Mouse (Mus musculus) lung, embryonic 15.5 days (tissue): ENCODE measurements around the gene Pex11g. TPM values are rescaled to one million over a fixed set of nuclear protein-coding genes. Genes with fewer than 3 reads are reported as not detected.

Source experiments
- ATAC-seq: fragments of 200-750 bp; cut with Nextera tagmentation; 2 replicates; pipeline ENCODE4 v1.8.0; 2017; ENCODE audit warnings: moderate number of reproducible peaks, borderline replicate concordance; ENCODE audit not compliant: low FRiP score, low TSS enrichment; ENCODE audit errors: extremely low read depth
- H3K27ac ChIP-seq: fragments of 300-500 bp; sonication (generic); 2 replicates; pipeline ENCODE4 v1.5.1; 2015; ENCODE audit warnings: moderate library complexity, mild to moderate bottlenecking, inconsistent platforms
- H3K27me3 ChIP-seq: fragments of 300-500 bp; sonication (generic); 2 replicates; pipeline ENCODE4 v1.6.1; 2015; ENCODE audit warnings: inconsistent platforms
- H3K36me3 ChIP-seq: fragments of 300-500 bp; sonication (generic); 2 replicates; pipeline ENCODE4 v1.6.1; 2015; ENCODE audit warnings: inconsistent platforms
- H3K4me1 ChIP-seq: fragments of 300-500 bp; sonication (generic); 2 replicates; pipeline ENCODE4 v1.6.1; 2015; ENCODE audit warnings: inconsistent platforms
- H3K4me2 ChIP-seq: fragments of 300-500 bp; sonication (generic); 2 replicates; pipeline ENCODE4 v1.6.1; 2015; ENCODE audit warnings: inconsistent platforms, mild to moderate bottlenecking, moderate library complexity
- H3K4me3 ChIP-seq: fragments of 300-500 bp; sonication (generic); 2 replicates; pipeline ENCODE4 v1.5.1; 2015; ENCODE audit warnings: mild to moderate bottlenecking, inconsistent platforms
- H3K9ac ChIP-seq: fragments of 300-500 bp; sonication (generic); 2 replicates; pipeline ENCODE4 v1.6.1; 2015; ENCODE audit warnings: inconsistent platforms
- H3K9me3 ChIP-seq: fragments of 300-500 bp; sonication (generic); 2 replicates; pipeline ENCODE4 v1.6.1; 2016; ENCODE audit warnings: inconsistent platforms
- WGBS: fragments of 180-500 bp; shearing (Covaris S2); methylation state at CpG from one replicate; pipeline ENCODE4 v1.1.7; 2015; 5-methylcytosine and 5-hydroxymethylcytosine counted together
- polyA plus RNA-seq: library from polyadenylated mRNA; unstranded; fragments of >200 nt; fragmentation: Nextera tagmentation; extraction: Ambion mirVana; gene quantifications from 2 replicates; pipeline ENCODE4 v1.2.1, GENCODE M21; 2015

Pex11g gene
- polyA plus RNA-seq, 1 experiment from 2014 or later: 11.4 TPM

DNA sequence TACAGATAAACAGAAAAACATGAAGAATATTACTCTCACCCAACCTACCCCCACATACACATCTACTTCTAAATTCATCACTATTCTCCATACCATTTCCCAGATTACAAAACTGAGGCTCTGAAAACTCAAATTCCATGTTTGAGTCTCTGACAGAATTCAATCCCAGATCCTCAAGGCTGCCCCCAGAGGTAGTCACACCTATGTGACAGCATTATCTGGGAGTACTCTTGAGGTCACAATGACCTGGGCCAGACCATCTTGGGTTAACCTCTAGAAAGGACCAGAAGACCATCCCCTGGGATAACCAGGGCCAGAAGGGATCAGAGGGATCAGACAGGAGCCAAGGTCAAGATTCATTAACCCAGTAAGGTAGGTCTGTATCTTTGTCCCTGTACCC lies 3.1 kb upstream of the Pex11g start, which contains the start of gene Tex45:
Gene Tex45 (plus strand): TSS at position 301 of the 400 bp plus-strand sequence.
- H3K9ac ChIP-seq: no peak within 1 kb of the TSS
- no peak for ATAC-seq
- H3K36me3 ChIP-seq: no peaks in the 10 kb centered on the region
- H3K4me3 ChIP-seq: no peak within 1 kb of the TSS
- H3K4me1 ChIP-seq: peaks cover 6% of the 10 kb centered on the region
- H3K9me3 ChIP-seq: no peaks in the 10 kb centered on the region
- no peaks in the 10 kb centered on the region for H3K27me3 ChIP-seq
- no peak within 1 kb of the TSS for H3K4me2 ChIP-seq
- H3K27ac ChIP-seq: no peak within 1 kb of the TSS

DNA sequence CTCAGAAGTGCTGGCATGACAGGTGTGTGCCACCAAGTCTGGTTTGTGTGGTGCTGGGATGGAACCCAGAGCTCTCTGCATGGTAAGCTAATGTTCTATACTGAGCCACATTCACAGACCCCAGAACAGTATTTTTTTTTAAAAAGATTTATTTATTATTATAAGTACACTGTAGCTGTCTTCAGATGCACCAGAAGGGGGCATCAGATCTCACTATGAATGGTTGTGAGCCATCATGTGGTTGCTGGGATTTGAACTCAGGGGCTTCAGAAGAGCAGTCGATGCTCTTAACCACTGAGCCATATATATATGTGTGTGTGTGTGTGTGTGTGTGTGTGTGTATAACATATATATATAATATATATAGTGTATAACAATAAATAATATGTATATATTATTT lies 1.4 kb upstream of the Pex11g start:
- no peak overlapping the region for H3K4me3 ChIP-seq
- H3K4me2 ChIP-seq: no peak overlapping the region
- 85% methylated on average over 1 of the region's 1 CpGs for WGBS
- H3K9me3 ChIP-seq: no peaks in the 10 kb centered on the region
- H3K36me3 ChIP-seq: no peaks in the 10 kb centered on the region
- no peak overlapping the region for H3K27ac ChIP-seq
- ATAC-seq: no peak
- no peak overlapping the region for H3K9ac ChIP-seq
- H3K27me3 ChIP-seq: no peaks in the 10 kb centered on the region
- peaks cover 6% of the 10 kb centered on the region for H3K4me1 ChIP-seq

- peak overlapping the region; percentile 48; the same call in 1 of the 2 replicates for H3K9ac ChIP-seq
- H3K27ac ChIP-seq: peak overlapping the region; percentile 65
- H3K4me1 ChIP-seq: peaks cover 6% of the 10 kb centered on the region
- no peak for ATAC-seq
- H3K4me3 ChIP-seq: peak overlapping the region; percentile 51
- WGBS: 49% methylated on average over 9 of the region's 9 CpGs
- no peaks in the 10 kb centered on the region for H3K27me3 ChIP-seq
- H3K9me3 ChIP-seq: no peaks in the 10 kb centered on the region
- peak overlapping the region; percentile 68 for H3K4me2 ChIP-seq
- no peaks in the 10 kb centered on the region for H3K36me3 ChIP-seq
Observed at GRCm38 (mm10) chr8:3467886-3468545, 536 bp upstream of the Pex11g start.

GRCm38 (mm10) chr8:3464309-3464708 lies 3.2 kb downstream of the Pex11g start:
- no peak overlapping the region for H3K4me2 ChIP-seq
- H3K9ac ChIP-seq: no peak overlapping the region
- H3K4me1 ChIP-seq: peaks cover 6% of the 10 kb centered on the region
- H3K4me3 ChIP-seq: no peak overlapping the region
- 0 out of 2 replicates have a peak, but pooled peaks cover 3% of the 10 kb centered on the region for H3K36me3 ChIP-seq
- H3K27me3 ChIP-seq: no peaks in the 10 kb centered on the region
- 51% methylated on average over 5 of the region's 5 CpGs for WGBS
- no peak overlapping the region for H3K27ac ChIP-seq
- no peak for ATAC-seq
- no peaks in the 10 kb centered on the region for H3K9me3 ChIP-seq

- Histone ChIP-seq H3K4me3 (no peak overlapping the region), H3K9me3 (no peaks in the 10 kb centered on the region), H3K4me2 (no peak overlapping the region), H3K36me3 (0 out of 2 replicates have a peak, but pooled peaks cover 3% of the 10 kb centered on the region), H3K4me1 (peaks cover 5% of the 10 kb centered on the region), H3K27me3 (no peaks in the 10 kb centered on the region), H3K27ac (no peak overlapping the region), H3K9ac (no peak overlapping the region)
- no peak for ATAC-seq
- 91% methylated on average over 2 of the region's 2 CpGs for WGBS
Observed at GRCm38 (mm10) chr8:3463248-3463647, 4.2 kb downstream of the Pex11g start.

DNA sequence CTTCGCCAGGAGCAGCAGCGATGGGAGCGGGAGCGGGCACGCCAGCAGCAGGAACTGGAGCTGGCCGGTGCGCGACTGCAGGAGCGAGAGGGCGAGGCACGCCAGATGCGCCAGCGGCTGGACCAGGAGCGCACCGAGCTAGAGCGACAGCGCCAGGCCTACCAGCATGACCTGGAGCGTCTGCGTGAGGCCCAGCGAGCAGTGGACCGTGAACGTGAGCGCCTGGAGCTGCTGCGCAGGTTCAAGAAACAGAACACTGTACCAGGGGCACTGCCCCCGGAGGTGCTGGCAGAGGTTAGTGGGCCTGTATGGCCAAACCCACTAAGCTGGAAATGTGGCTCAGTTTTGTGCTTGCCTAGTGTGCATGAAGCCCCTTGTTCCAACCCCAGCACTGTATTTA lies 15.5 kb downstream of the Pex11g start:
- WGBS: 95% methylated on average over 25 of the region's 25 CpGs
- ATAC-seq: no peak

DNA sequence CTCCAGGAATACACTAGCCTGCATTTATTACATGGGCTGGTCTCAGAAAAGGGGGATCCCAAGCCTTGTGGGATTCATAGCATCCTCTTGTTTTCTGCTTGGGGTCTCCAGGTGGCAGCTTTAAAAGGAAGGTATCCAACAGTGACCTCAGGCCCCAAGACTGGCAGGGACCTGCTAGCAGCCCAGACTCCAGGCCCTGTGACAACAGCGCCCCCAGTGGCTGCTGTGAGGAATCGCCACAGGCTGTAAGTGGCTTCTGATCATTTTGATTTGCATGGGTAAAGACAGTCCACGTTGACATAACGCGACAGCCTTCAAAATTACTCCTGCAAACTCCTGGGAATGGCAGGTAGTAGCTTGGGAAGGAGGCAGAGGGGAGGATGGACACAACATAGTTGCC lies 16.8 kb downstream of the Pex11g start:
- WGBS: 27% methylated on average over 5 of the region's 5 CpGs
- Histone ChIP-seq H3K27ac (no peak overlapping the region), H3K9me3 (no peaks in the 10 kb centered on the region), H3K4me2 (no peak overlapping the region), H3K27me3 (no peaks in the 10 kb centered on the region), H3K36me3 (peaks cover 54% of the 10 kb centered on the region), H3K4me1 (no peaks in the 10 kb centered on the region), H3K4me3 (no peak overlapping the region), H3K9ac (no peak overlapping the region)
- ATAC-seq: no peak

More for the DNA sequence above, 15.5 kb downstream of the Pex11g start:
- Histone ChIP-seq H3K27me3 (no peaks in the 10 kb centered on the region), H3K4me3 (no peak overlapping the region), H3K4me1 (no peaks in the 10 kb centered on the region), H3K36me3 (peaks cover 51% of the 10 kb centered on the region), H3K27ac (no peak overlapping the region), H3K4me2 (no peak overlapping the region), H3K9ac (no peak overlapping the region), H3K9me3 (no peaks in the 10 kb centered on the region)

- H3K27ac ChIP-seq: no peak overlapping the region
- H3K4me3 ChIP-seq: no peak overlapping the region
- no peak overlapping the region for H3K9ac ChIP-seq
- WGBS: 85% methylated on average over 2 of the region's 2 CpGs
- H3K4me2 ChIP-seq: no peak overlapping the region
- H3K27me3 ChIP-seq: no peaks in the 10 kb centered on the region
- H3K36me3 ChIP-seq: peaks cover 50% of the 10 kb centered on the region
- H3K4me1 ChIP-seq: no peaks in the 10 kb centered on the region
- no peak for ATAC-seq
- H3K9me3 ChIP-seq: no peaks in the 10 kb centered on the region
Observed at GRCm38 (mm10) chr8:3449226-3449625, 18.3 kb downstream of the Pex11g start.

GRCm38 (mm10) chr8:3439510-3439909 lies 28.0 kb downstream of the Pex11g start:
- Histone ChIP-seq H3K4me1 (no peaks in the 10 kb centered on the region), H3K9ac (no peak overlapping the region), H3K4me3 (no peak overlapping the region), H3K9me3 (no peaks in the 10 kb centered on the region), H3K36me3 (peaks cover 60% of the 10 kb centered on the region), H3K27me3 (no peaks in the 10 kb centered on the region), H3K27ac (no peak overlapping the region), H3K4me2 (no peak overlapping the region)
- no peak for ATAC-seq
- WGBS: 78% methylated on average over 12 of the region's 12 CpGs

- Histone ChIP-seq H3K27ac (no peak overlapping the region), H3K9me3 (no peaks in the 10 kb centered on the region), H3K4me3 (no peak overlapping the region), H3K4me1 (no peaks in the 10 kb centered on the region), H3K4me2 (no peak overlapping the region), H3K36me3 (peaks cover 73% of the 10 kb centered on the region), H3K27me3 (no peaks in the 10 kb centered on the region), H3K9ac (no peak overlapping the region)
- WGBS: 80% methylated on average over 5 of the region's 6 CpGs
- ATAC-seq: no peak
Observed at GRCm38 (mm10) chr8:3436492-3436891, 31.0 kb downstream of the Pex11g start.

GRCm38 (mm10) chr8:3431113-3431512 lies 36.4 kb downstream of the Pex11g start:
- H3K9ac ChIP-seq: no peak overlapping the region
- no peak overlapping the region for H3K4me3 ChIP-seq
- H3K4me2 ChIP-seq: no peak overlapping the region
- no peak overlapping the region for H3K27ac ChIP-seq
- no peaks in the 10 kb centered on the region for H3K27me3 ChIP-seq
- H3K4me1 ChIP-seq: no peaks in the 10 kb centered on the region
- no peaks in the 10 kb centered on the region for H3K9me3 ChIP-seq
- peaks cover 31% of the 10 kb centered on the region; the same call in 1 of the 2 replicates for H3K36me3 ChIP-seq
- ATAC-seq: no peak
- 72% methylated on average over 3 of the region's 3 CpGs for WGBS

DNA sequence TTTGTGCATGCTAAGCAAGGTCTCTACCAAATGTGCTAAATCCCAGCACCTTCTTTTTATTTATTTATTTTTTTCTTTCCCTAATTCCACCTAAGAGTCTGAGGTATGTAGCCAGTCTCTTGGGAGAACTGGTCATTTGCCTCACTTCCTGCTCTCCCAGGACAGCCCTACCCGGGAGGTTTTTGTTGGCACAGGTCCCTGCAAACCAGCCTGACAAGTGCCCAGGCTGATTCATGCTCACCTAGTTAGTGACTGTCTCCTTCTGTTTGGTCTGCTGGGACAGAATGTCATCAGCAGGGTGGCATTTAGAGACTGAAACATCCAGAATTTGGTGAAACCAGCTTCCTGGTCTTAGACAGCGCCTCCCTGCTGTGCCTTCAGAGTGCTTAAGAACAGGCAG lies 37.5 kb downstream of the Pex11g start:
- no peak overlapping the region for H3K4me3 ChIP-seq
- 66% methylated on average over 2 of the region's 2 CpGs for WGBS
- peaks cover 20% of the 10 kb centered on the region; the same call in 1 of the 2 replicates for H3K36me3 ChIP-seq
- no peaks in the 10 kb centered on the region for H3K27me3 ChIP-seq
- H3K4me2 ChIP-seq: no peak overlapping the region
- no peaks in the 10 kb centered on the region for H3K9me3 ChIP-seq
- no peak overlapping the region for H3K9ac ChIP-seq
- no peaks in the 10 kb centered on the region for H3K4me1 ChIP-seq
- no peak overlapping the region for H3K27ac ChIP-seq
- ATAC-seq: no peak
